Mouse (Mus musculus): ENCODE measurements around the gene Fastkd2. TPM values are rescaled to one million over a fixed set of nuclear protein-coding genes. Genes with fewer than 3 reads are reported as not detected.

Fastkd2 gene
- polyA plus RNA-seq, 1 experiment from 2014 or later = 59.5 TPM

DNA sequence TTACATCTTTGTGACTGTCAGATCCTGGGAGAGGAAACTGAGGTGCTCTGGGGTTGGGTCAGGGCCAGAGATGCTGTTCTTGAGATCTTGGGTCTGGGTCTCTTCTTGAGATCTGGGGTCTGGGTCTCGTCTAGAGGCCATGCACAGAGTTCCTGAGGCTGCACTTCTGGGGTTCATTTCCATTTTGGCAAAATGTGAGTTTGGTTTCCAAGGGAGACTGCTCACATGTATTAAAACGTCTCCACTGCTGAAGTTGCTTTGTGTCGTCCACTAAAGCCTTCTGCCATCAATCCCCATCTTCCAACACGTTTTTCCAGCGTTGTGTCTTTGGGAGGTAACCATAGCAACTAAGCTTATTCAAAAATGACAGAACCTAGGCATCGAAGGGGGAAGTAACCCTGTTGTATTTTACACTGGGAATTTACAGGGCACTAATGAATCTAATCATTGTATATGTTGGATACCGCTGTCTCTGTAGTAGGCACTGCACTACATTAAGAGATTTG, 33.5 kb downstream of the Fastkd2 start:
- Histone ChIP-seq H3K4me3 (ENCODE audit: low read depth, low read length) (no peak overlapping the region), H3K9me3 (ENCODE audit: control insufficient read depth, low read length) (no peaks in the 10 kb centered on the region), H3K27me3 (ENCODE audit: control insufficient read depth, insufficient read depth, low read length) (no peaks in the 10 kb centered on the region), H3K9ac (ENCODE audit: low read depth, low read length) (no peak overlapping the region), H3K4me1 (replicated peaks; ENCODE audit: control insufficient read depth, insufficient read depth, low read length) (peaks cover 3% of the 10 kb centered on the region; the same call in 1 of the 2 replicates), H3K27ac (ENCODE audit: low read depth, low read length) (peak overlapping the region; percentile 40), H3K36me3 (ENCODE audit: control insufficient read depth, insufficient read depth, low read length) (no peaks in the 10 kb centered on the region), H3K4me2 (replicated peaks; ENCODE audit: low read depth, low read length) (no peak overlapping the region)
- ATAC-seq (ENCODE audit: low FRiP score) (peak; percentile 78), DNase-seq (ENCODE audit: low spot score) (peak; percentile 46)
- WGBS = 26% methylated on average over 7 of the region's 7 CpGs

DNA sequence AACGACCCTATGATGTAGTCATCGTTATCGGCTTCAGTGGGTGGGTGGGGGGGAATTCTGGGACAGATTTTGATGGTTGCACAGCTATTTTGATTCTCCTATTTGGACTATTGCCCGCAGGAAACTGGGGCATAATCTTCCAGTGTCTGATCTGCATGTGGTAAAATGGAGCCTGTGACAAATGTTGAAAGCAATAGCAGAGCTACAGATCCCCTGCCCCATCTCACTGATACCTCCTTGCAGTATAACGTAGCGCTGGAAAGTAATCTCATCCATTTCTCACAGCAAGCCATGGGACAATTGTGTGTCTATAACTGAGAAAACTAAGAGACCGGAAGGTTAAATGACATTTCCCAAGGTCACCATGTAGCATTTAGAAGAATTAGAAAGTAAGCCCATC, 34.0 kb downstream of the Fastkd2 start:
- Histone ChIP-seq H3K9ac (ENCODE audit: low read depth, low read length) (no peak overlapping the region), H3K27me3 (ENCODE audit: control insufficient read depth, insufficient read depth, low read length) (no peaks in the 10 kb centered on the region), H3K4me3 (ENCODE audit: low read depth, low read length) (no peak overlapping the region), H3K4me2 (replicated peaks; ENCODE audit: low read depth, low read length) (no peak overlapping the region), H3K4me1 (replicated peaks; ENCODE audit: control insufficient read depth, insufficient read depth, low read length) (peaks cover 3% of the 10 kb centered on the region; the same call in 1 of the 2 replicates), H3K9me3 (ENCODE audit: control insufficient read depth, low read length) (no peaks in the 10 kb centered on the region), H3K36me3 (ENCODE audit: control insufficient read depth, insufficient read depth, low read length) (no peaks in the 10 kb centered on the region), H3K27ac (ENCODE audit: low read depth, low read length) (peak overlapping the region; percentile 40; the same call in 1 of the 2 replicates)
- ATAC-seq (ENCODE audit: low FRiP score) (no peak), DNase-seq (ENCODE audit: low spot score) (no peak)
- 64% methylated on average over 7 of the region's 7 CpGs for WGBS

DNA sequence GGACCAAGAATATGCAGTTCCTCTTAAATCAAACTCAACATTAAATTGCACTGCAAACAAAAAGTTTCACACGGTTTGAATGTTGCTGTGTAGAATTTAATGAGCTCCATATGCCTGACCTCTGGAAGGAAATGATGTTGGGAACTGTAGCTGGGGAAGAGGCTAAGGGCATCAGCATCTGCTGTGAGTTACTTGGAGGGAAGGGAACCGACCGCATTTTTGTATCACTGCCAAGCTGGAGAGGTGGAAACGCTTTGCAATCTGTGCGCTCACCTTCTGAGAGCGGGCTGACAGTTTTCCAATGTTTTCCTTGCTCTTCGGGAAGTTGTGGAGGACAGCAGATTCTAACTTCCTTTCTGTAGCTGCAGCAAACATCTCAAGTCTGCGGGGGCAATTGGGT, 37.7 kb downstream of the Fastkd2 start:
- H3K4me3 ChIP-seq (ENCODE audit: low read depth, low read length) = no peak overlapping the region
- H3K27ac ChIP-seq (ENCODE audit: low read depth, low read length) = no peak overlapping the region
- H3K36me3 ChIP-seq (ENCODE audit: control insufficient read depth, insufficient read depth, low read length) = no peaks in the 10 kb centered on the region
- no peaks in the 10 kb centered on the region for H3K9me3 ChIP-seq (ENCODE audit: control insufficient read depth, low read length)
- DNase-seq (ENCODE audit: low spot score) = no peak
- no peak overlapping the region for H3K9ac ChIP-seq (ENCODE audit: low read depth, low read length)
- WGBS = 63% methylated on average over 8 of the region's 8 CpGs
- H3K4me2 ChIP-seq (replicated peaks; ENCODE audit: low read depth, low read length) = no peak overlapping the region
- peaks cover 3% of the 10 kb centered on the region; the same call in 1 of the 2 replicates for H3K4me1 ChIP-seq (replicated peaks; ENCODE audit: control insufficient read depth, insufficient read depth, low read length)
- ATAC-seq (ENCODE audit: low FRiP score) = no peak
- H3K27me3 ChIP-seq (ENCODE audit: control insufficient read depth, insufficient read depth, low read length) = no peaks in the 10 kb centered on the region

DNA sequence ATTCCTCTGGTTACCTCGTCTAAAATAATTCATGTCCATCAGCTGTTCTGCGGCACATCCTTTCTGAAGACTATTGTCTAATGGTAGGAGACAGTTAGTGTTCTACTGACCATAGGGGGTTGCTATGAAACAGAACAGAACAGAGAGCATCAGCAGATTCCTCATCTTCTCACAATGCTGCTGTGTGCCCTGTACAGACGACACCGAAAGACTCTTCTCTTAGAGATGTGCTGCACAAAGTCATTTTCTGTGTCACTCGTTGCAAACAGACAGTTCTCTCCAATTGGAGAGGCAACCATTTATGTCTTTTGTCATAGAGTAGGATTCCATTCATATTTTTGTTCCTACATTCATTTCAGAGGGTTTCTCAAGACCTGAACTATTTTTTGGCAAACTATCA, 38.8 kb downstream of the Fastkd2 start, which contains the start of gene 4933402D24Rik:
Gene 4933402D24Rik, minus strand, starts transcription at position 101 of the 400 bp plus-strand sequence.
- no peak within 1 kb of the TSS for H3K4me2 ChIP-seq (replicated peaks; ENCODE audit: low read depth, low read length)
- H3K27me3 ChIP-seq (ENCODE audit: control insufficient read depth, insufficient read depth, low read length) = no peaks in the 10 kb centered on the region
- H3K36me3 ChIP-seq (ENCODE audit: control insufficient read depth, insufficient read depth, low read length) = no peaks in the 10 kb centered on the region
- H3K4me1 ChIP-seq (replicated peaks; ENCODE audit: control insufficient read depth, insufficient read depth, low read length) = peaks cover 2% of the 10 kb centered on the region; the same call in 1 of the 2 replicates
- no peak within 1 kb of the TSS for H3K4me3 ChIP-seq (ENCODE audit: low read depth, low read length)
- no peak for DNase-seq (ENCODE audit: low spot score)
- no peak within 1 kb of the TSS for H3K27ac ChIP-seq (ENCODE audit: low read depth, low read length)
- H3K9ac ChIP-seq (ENCODE audit: low read depth, low read length) = no peak within 1 kb of the TSS
- WGBS = 68% methylated on average over 5 of the region's 5 CpGs
- ATAC-seq (ENCODE audit: low FRiP score) = no peak
- H3K9me3 ChIP-seq (ENCODE audit: control insufficient read depth, low read length) = no peaks in the 10 kb centered on the region

DNA sequence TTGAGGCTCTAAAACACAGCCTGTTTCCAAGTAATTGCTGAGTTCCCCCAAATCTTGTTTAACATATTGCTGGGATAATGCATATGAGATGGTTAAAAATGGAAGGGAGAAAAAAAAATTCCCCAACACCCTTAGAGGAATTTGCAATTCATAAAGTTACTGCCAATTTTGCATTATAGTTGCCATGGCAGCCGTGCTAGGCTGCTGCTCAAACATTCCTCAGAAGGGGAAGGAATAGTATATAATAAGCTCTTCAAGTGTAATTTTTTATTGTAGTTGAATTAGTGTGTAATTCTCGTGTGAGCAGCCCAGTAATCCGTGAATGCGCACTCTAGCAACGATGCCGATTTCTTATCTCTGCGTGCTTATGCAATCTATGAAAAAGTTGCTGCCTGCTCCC, 39.9 kb downstream of the Fastkd2 start:
- ATAC-seq (ENCODE audit: low FRiP score) (no peak), DNase-seq (ENCODE audit: low spot score) (no peak)
- Histone ChIP-seq H3K9me3 (ENCODE audit: control insufficient read depth, low read length) (no peaks in the 10 kb centered on the region), H3K36me3 (ENCODE audit: control insufficient read depth, insufficient read depth, low read length) (no peaks in the 10 kb centered on the region), H3K4me2 (replicated peaks; ENCODE audit: low read depth, low read length) (no peak overlapping the region), H3K27me3 (ENCODE audit: control insufficient read depth, insufficient read depth, low read length) (no peaks in the 10 kb centered on the region), H3K4me1 (replicated peaks; ENCODE audit: control insufficient read depth, insufficient read depth, low read length) (no peaks in the 10 kb centered on the region), H3K4me3 (ENCODE audit: low read depth, low read length) (no peak overlapping the region), H3K27ac (ENCODE audit: low read depth, low read length) (no peak overlapping the region), H3K9ac (ENCODE audit: low read depth, low read length) (no peak overlapping the region)
- 91% methylated on average over 7 of the region's 7 CpGs for WGBS

DNA sequence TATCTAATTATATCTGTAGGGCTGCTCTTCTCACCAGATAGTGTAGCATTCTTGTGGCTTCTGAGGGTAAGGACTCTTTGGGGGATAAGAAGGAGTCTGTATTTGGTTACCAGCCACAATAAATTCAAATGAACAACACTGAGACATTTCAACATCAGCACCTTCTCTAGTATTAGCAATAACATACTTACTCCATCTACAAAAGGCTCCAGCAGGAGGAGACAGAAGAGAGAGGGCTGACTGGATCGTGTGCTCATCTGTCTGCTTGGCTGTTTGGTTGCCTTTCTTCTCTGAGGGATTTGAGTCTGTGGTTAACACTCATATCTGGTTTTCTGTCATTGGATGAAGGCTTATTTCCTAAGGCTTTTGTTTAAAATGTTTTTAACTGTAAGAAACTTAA, 46.0 kb downstream of the Fastkd2 start:
- H3K36me3 ChIP-seq (ENCODE audit: control insufficient read depth, insufficient read depth, low read length) = no peaks in the 10 kb centered on the region
- 77% methylated on average over 1 of the region's 1 CpGs for WGBS
- no peaks in the 10 kb centered on the region for H3K9me3 ChIP-seq (ENCODE audit: control insufficient read depth, low read length)
- no peak overlapping the region for H3K4me2 ChIP-seq (replicated peaks; ENCODE audit: low read depth, low read length)
- no peak for DNase-seq (ENCODE audit: low spot score)
- no peak for ATAC-seq (ENCODE audit: low FRiP score)
- H3K9ac ChIP-seq (ENCODE audit: low read depth, low read length) = no peak overlapping the region
- no peaks in the 10 kb centered on the region for H3K4me1 ChIP-seq (replicated peaks; ENCODE audit: control insufficient read depth, insufficient read depth, low read length)
- H3K27me3 ChIP-seq (ENCODE audit: control insufficient read depth, insufficient read depth, low read length) = no peaks in the 10 kb centered on the region
- no peak overlapping the region for H3K27ac ChIP-seq (ENCODE audit: low read depth, low read length)
- H3K4me3 ChIP-seq (ENCODE audit: low read depth, low read length) = no peak overlapping the region

DNA sequence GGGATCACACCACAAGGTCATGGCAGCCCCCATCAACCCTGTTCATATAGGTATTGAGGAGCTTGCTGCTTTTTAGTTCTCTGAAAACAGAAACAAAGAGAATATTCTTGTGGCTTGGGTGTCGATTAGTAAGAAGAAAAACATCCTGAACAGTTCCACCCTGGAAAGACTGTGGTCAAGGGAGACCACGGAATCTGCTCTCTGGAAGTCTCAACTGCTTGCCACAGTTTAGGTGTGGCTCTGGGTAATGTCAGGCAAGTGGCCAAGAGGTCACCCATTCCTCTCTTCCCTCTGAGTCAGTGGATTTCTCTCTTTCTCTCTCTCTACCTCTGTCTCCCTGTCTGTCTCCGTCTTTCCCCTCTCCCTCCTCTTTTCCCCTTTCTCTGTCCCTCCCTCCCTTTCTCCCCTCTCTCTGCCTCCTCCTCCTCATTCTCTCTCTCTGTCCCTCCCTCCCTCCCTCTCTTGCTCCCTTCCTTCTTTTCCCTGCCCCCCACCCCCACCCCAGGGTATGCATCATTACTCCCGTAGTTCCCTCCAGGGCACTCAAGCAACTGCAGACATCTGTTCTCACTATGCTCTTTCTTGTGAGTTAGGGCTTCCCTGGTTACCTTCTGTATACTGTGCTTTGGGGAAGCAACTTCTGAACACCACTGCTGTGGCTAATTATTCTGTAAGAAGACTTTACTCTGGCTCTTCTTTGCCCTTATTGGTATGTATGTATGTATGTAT, 46.7 kb downstream of the Fastkd2 start:
- Histone ChIP-seq H3K27ac (ENCODE audit: low read depth, low read length) (no peak overlapping the region), H3K4me3 (ENCODE audit: low read depth, low read length) (no peak overlapping the region), H3K9me3 (ENCODE audit: control insufficient read depth, low read length) (no peaks in the 10 kb centered on the region), H3K4me1 (replicated peaks; ENCODE audit: control insufficient read depth, insufficient read depth, low read length) (no peaks in the 10 kb centered on the region), H3K9ac (ENCODE audit: low read depth, low read length) (no peak overlapping the region), H3K4me2 (replicated peaks; ENCODE audit: low read depth, low read length) (no peak overlapping the region), H3K36me3 (ENCODE audit: control insufficient read depth, insufficient read depth, low read length) (no peaks in the 10 kb centered on the region), H3K27me3 (ENCODE audit: control insufficient read depth, insufficient read depth, low read length) (no peaks in the 10 kb centered on the region)
- 59% methylated on average over 4 of the region's 4 CpGs for WGBS
- DNase-seq (ENCODE audit: low spot score) (no peak), ATAC-seq (ENCODE audit: low FRiP score) (no peak)

DNA sequence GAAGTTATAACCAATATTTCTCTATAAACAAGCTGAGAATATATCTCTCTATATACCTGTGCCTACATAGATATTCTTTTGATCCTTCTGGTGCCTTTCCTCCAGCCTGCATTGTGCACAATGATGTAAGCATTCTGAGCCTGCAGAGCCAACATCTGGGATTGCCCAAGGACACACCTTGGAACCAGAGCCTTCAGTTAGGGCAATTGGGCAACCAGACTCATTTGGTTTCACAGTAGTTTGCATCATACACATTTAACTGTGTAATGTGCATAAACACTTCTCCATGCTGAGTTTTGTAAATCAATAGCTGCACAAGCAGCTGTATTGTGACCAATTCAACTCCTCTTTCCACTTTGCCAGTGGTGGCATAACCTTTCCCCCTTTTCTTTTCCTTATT, 63.9 kb downstream of the Fastkd2 start:
- H3K4me1 ChIP-seq (replicated peaks; ENCODE audit: control insufficient read depth, insufficient read depth, low read length) = no peaks in the 10 kb centered on the region
- DNase-seq (ENCODE audit: low spot score) = no peak
- no peaks in the 10 kb centered on the region for H3K36me3 ChIP-seq (ENCODE audit: control insufficient read depth, insufficient read depth, low read length)
- no peak overlapping the region for H3K4me2 ChIP-seq (replicated peaks; ENCODE audit: low read depth, low read length)
- H3K27me3 ChIP-seq (ENCODE audit: control insufficient read depth, insufficient read depth, low read length) = no peaks in the 10 kb centered on the region
- H3K4me3 ChIP-seq (ENCODE audit: low read depth, low read length) = no peak overlapping the region
- ATAC-seq (ENCODE audit: low FRiP score) = no peak
- no peak overlapping the region for H3K27ac ChIP-seq (ENCODE audit: low read depth, low read length)
- no peaks in the 10 kb centered on the region for H3K9me3 ChIP-seq (ENCODE audit: control insufficient read depth, low read length)
- no peak overlapping the region for H3K9ac ChIP-seq (ENCODE audit: low read depth, low read length)

Data from hindbrain, embryonic 11.5 days (tissue).